Mouse (Mus musculus) 416B (cell line): ENCODE measurements at regions not wholly inside any gene's neighbourhood (a gene's known extent, or its start where the extent isn't known, plus 50 kb on each side); places are given as distances from the start of the nearest gene placed in this dataset.

Source experiments
- DNase-seq: peaks from one replicate; pipeline ENCODE4 v3.0.0; 2011; ENCODE audit warnings: low read depth

GRCm38 (mm10) chr13:99573021-99573420 is 56.7 kb upstream of the Map1b start:
- no peak for DNase-seq

- DNase-seq: no peak
Measured at GRCm38 (mm10) chr13:99572381-99572780, 56.0 kb upstream of the Map1b start.
